16 mouse cellular contexts compared by ENCODE assay signal in the genomic region with DNA sequence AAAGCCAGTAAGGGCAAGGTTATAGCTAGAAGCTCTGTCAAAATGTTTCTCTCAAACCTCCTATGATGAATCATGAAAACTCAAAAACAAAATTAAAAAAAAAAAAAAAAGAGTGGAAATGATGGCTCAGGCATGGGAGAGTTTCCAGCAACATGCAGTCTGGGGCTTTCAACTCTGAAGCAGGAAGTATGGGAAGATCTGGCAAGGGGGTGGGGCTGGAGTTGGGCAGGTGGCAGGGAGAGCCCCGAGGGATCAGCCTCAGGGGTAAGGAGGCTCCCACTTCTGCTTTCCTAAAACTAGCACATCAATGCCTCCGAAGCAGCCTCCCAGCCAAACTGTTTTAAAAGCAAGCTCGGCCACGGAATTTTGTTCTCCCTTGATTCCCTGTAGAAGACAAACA. TPM values are rescaled to one million over a fixed set of nuclear protein-coding genes. Genes with fewer than 3 reads are reported as not detected.
DNase-seq lines count a peak whose midpoint lies in the region; ATAC-seq and TF ChIP-seq lines count a peak whose summit lies in the region.
"Had no signal": no experiment of that assay in that cellular context is flagged by ENCODE, and none has a peak within 500 bp of the region (broad histone marks: within the 10 kb centered on the region; RNA-seq: fewer than 3 reads in every experiment).

No protein-coding gene starts in this region.

- no peak for TF ChIP-seq POLR2A in embryonic fibroblast, embryonic 13.5 days (IDR thresholded peaks at IDR 0.05; ENCODE audit: low read depth, low read length)

- H3K27ac ChIP-seq in hindbrain, embryonic 12.5 days, result 0 out of 2 replicates have a peak overlapping the region, but pooled peaks have one; percentile 35
- H3K27ac ChIP-seq in hindbrain, embryonic 14.5 days, result no peak overlapping the region
- peak overlapping the region; percentile 62 for H3K27ac ChIP-seq in embryonic fibroblast, embryonic 13.5 days (ENCODE audit: insufficient read depth, low read length)
- H3K27ac ChIP-seq: embryonic facial prominence, embryonic 13.5 days; forebrain, embryonic 15.5 days had no signal

- H3K36me3 ChIP-seq in hindbrain, embryonic 12.5 days, result 0 out of 2 replicates have a peak, but pooled peaks cover 7% of the 10 kb centered on the region
- no peaks in the 10 kb centered on the region for H3K36me3 ChIP-seq in hindbrain, embryonic 14.5 days (replicated peaks; ENCODE audit: control insufficient read depth, insufficient read depth)
- H3K36me3 ChIP-seq in E14TG2a.4 (ENCODE audit: insufficient read depth, low read length), result peaks cover 9% of the 10 kb centered on the region; the same call in 1 of the 2 replicates
- H3K36me3 ChIP-seq: forebrain, embryonic 15.5 days had no signal

- no peak overlapping the region for H3K4me3 ChIP-seq in hindbrain, embryonic 12.5 days
- no peak overlapping the region for H3K4me3 ChIP-seq in hindbrain, embryonic 14.5 days (replicated peaks; ENCODE audit: low read length)
- H3K4me3 ChIP-seq in E14TG2a.4 (replicated peaks; ENCODE audit: low read length), result peak overlapping the region; percentile 27; the same call in 1 of the 2 replicates
- no peak overlapping the region for H3K4me3 ChIP-seq in embryonic fibroblast, embryonic 13.5 days (ENCODE audit: insufficient read depth, low read length)
- H3K4me3 ChIP-seq: embryonic facial prominence, embryonic 13.5 days; forebrain, embryonic 15.5 days; limb, embryonic 12.5 days had no signal

- TF ChIP-seq CTCF in E14TG2a.4 (conservative IDR thresholded peaks at IDR 0.05; ENCODE audit: low read length), result no peak
- TF ChIP-seq CTCF in embryonic fibroblast, embryonic 13.5 days (IDR thresholded peaks at IDR 0.05; ENCODE audit: borderline replicate concordance, insufficient read depth, low read length), result no peak

- H3K4me2 ChIP-seq in hindbrain, embryonic 12.5 days (replicated peaks), result no peak overlapping the region
- H3K4me2 ChIP-seq in hindbrain, embryonic 14.5 days (replicated peaks), result no peak overlapping the region
- H3K4me2 ChIP-seq: embryonic facial prominence, embryonic 13.5 days; forebrain, embryonic 15.5 days; heart, embryonic 11.5 days; limb, embryonic 12.5 days had no signal

- WGBS in hindbrain, embryonic 12.5 days, result 53% methylated on average over 4 of the region's 4 CpGs
- 50% methylated on average over 4 of the region's 4 CpGs for WGBS in hindbrain, embryonic 14.5 days

- DNase-seq in adrenal gland, postnatal 14 days, result peak; percentile 41
- no peak for DNase-seq in adrenal gland, adult 8-10 months
- no peak for DNase-seq in hindbrain, embryonic 14.5 days (ENCODE audit: low spot score)
- DNase-seq in adipocyte (ENCODE audit: low spot score), result no peak
- no peak for DNase-seq in cerebellum, postnatal 4 days (ENCODE audit: low spot score in 2 of 2)
- DNase-seq: cerebellum, postnatal 10 days; kidney, postnatal 25 days had no signal

- H3K9ac ChIP-seq in hindbrain, embryonic 12.5 days, result no peak overlapping the region
- no peak overlapping the region for H3K9ac ChIP-seq in hindbrain, embryonic 14.5 days
- H3K9ac ChIP-seq: embryonic facial prominence, embryonic 13.5 days; forebrain, embryonic 15.5 days; limb, embryonic 12.5 days had no signal

- H3K9me3 ChIP-seq in hindbrain, embryonic 12.5 days (replicated peaks), result no peaks in the 10 kb centered on the region
- no peaks in the 10 kb centered on the region for H3K9me3 ChIP-seq in hindbrain, embryonic 14.5 days (ENCODE audit: control insufficient read depth, low read length)
- H3K9me3 ChIP-seq in E14TG2a.4 (ENCODE audit: low read length), result no peaks in the 10 kb centered on the region
- H3K9me3 ChIP-seq: embryonic facial prominence, embryonic 13.5 days; forebrain, embryonic 15.5 days; limb, embryonic 12.5 days had no signal

- no peaks in the 10 kb centered on the region for H3K27me3 ChIP-seq in hindbrain, embryonic 12.5 days
- H3K27me3 ChIP-seq in hindbrain, embryonic 14.5 days (ENCODE audit: control insufficient read depth, insufficient read depth, low read length), result no peaks in the 10 kb centered on the region
- H3K27me3 ChIP-seq in E14TG2a.4 (ENCODE audit: insufficient read depth, low read length), result no peaks in the 10 kb centered on the region
- H3K27me3 ChIP-seq: embryonic facial prominence, embryonic 13.5 days; forebrain, embryonic 15.5 days; limb, embryonic 12.5 days had no signal

- no peak for ATAC-seq in hindbrain, embryonic 12.5 days (ENCODE audit: low FRiP score)
- ATAC-seq in hindbrain, embryonic 14.5 days (ENCODE audit: low FRiP score), result no peak
- ATAC-seq: forebrain, embryonic 15.5 days; intestine, embryonic 16.5 days had no signal

- H3K4me1 ChIP-seq in hindbrain, embryonic 12.5 days, result peaks cover 82% of the 10 kb centered on the region
- H3K4me1 ChIP-seq in hindbrain, embryonic 14.5 days (replicated peaks; ENCODE audit: control insufficient read depth, insufficient read depth, low read length), result peaks cover 72% of the 10 kb centered on the region
- peaks cover 87% of the 10 kb centered on the region for H3K4me1 ChIP-seq in E14TG2a.4 (replicated peaks; ENCODE audit: low read depth, low read length)
- peaks cover 42% of the 10 kb centered on the region for H3K4me1 ChIP-seq in embryonic fibroblast, embryonic 13.5 days (ENCODE audit: control insufficient read depth, insufficient read depth, low read length)

RNA-seq across cellular contexts. Expression of a gene that starts 11.4 kb away (rescaled TPM):
- total RNA-seq in adrenal gland, postnatal 14 days (2021), result 16.2 and 19.7 TPM in 2 replicates
- 10 to 100 TPM; 14.7 to 23.3 (median 19.8) TPM for total RNA-seq in adrenal gland, adult 8-10 months (2022)
- polyA plus RNA-seq in hindbrain, embryonic 12.5 days (2016; fragmentation: Nextera tagmentation; extraction: Ambion mirVana), result 17.3 and 17.7 TPM in 2 replicates
- polyA plus RNA-seq in hindbrain, embryonic 14.5 days (2014; fragmentation: Nextera tagmentation; extraction: Ambion mirVana), result 3.8 and 4.1 TPM in 2 replicates
- polyA plus RNA-seq in embryonic fibroblast, embryonic 13.5 days (2011; ENCODE audit: insufficient read length, low read depth, missing spikeins), result 89.7 and 101 TPM in 2 replicates
- total RNA-seq: monocyte, adult 5-6 weeks had no signal
